Mouse (Mus musculus): Measurements from ENCODE around the gene Gpr153. TPM values are rescaled to one million over a fixed set of nuclear protein-coding genes. Genes with fewer than 3 reads are reported as not detected.

The Gpr153 gene
- total RNA-seq, 4 experiments from 2014 or later, result 27.5 to 40.2 (median 31.6) TPM

GRCm38 (mm10) chr4:152264867-152265568 is 9.0 kb upstream of the Gpr153 start:
- no peak for DNase-seq (ENCODE audit: low spot score in 2 of 2)

GRCm38 (mm10) chr4:152265791-152266190 is 8.2 kb upstream of the Gpr153 start:
- no peak for DNase-seq (ENCODE audit: low spot score in 2 of 2)

GRCm38 (mm10) chr4:152266236-152266895 is 7.7 kb upstream of the Gpr153 start:
- DNase-seq (ENCODE audit: low spot score in 2 of 2), result peak in 1 of 2 experiments; percentile 58

GRCm38 (mm10) chr4:152267748-152268369 is 6.2 kb upstream of the Gpr153 start:
- DNase-seq (ENCODE audit: low spot score in 2 of 2), result no peak

GRCm38 (mm10) chr4:152269967-152270366 is 4.1 kb upstream of the Gpr153 start:
- DNase-seq (ENCODE audit: low spot score in 2 of 2), result no peak

- DNase-seq (ENCODE audit: low spot score in 2 of 2), result no peak
Measured at GRCm38 (mm10) chr4:152270599-152270998, 3.4 kb upstream of the Gpr153 start.

- no peak for DNase-seq (ENCODE audit: low spot score in 2 of 2)
Measured at GRCm38 (mm10) chr4:152271334-152271733, 2.7 kb upstream of the Gpr153 start.

- DNase-seq (ENCODE audit: low spot score in 2 of 2), result no peak
Measured at GRCm38 (mm10) chr4:152272006-152272405, 2.0 kb upstream of the Gpr153 start.

- DNase-seq (ENCODE audit: low spot score in 2 of 2), result no peak
Measured at GRCm38 (mm10) chr4:152272449-152273049, 1.5 kb upstream of the Gpr153 start.

- no peak for DNase-seq (ENCODE audit: low spot score in 2 of 2)
Measured at GRCm38 (mm10) chr4:152273191-152273590, 841 bp upstream of the Gpr153 start.

GRCm38 (mm10) chr4:152274681-152275131 is 674 bp downstream of the Gpr153 start:
- no peak for DNase-seq (ENCODE audit: low spot score in 2 of 2)

GRCm38 (mm10) chr4:152276389-152277347 is 2.6 kb downstream of the Gpr153 start:
- DNase-seq (ENCODE audit: low spot score in 2 of 2), result no peak

GRCm38 (mm10) chr4:152277916-152278315 is 3.9 kb downstream of the Gpr153 start:
- DNase-seq (ENCODE audit: low spot score in 2 of 2), result no peak

GRCm38 (mm10) chr4:152278986-152279385 is 5.0 kb downstream of the Gpr153 start:
- DNase-seq (ENCODE audit: low spot score in 2 of 2), result peak in 1 of 2 experiments; percentile 74

GRCm38 (mm10) chr4:152281601-152282000 is 7.6 kb downstream of the Gpr153 start:
- no peak for DNase-seq (ENCODE audit: low spot score in 2 of 2)

GRCm38 (mm10) chr4:152282721-152283120 is 8.7 kb downstream of the Gpr153 start:
- DNase-seq (ENCODE audit: low spot score in 2 of 2), result no peak

- peak; percentile 64 to 79 for DNase-seq (ENCODE audit: low spot score in 2 of 2)
Measured at GRCm38 (mm10) chr4:152283186-152283950, 9.3 kb downstream of the Gpr153 start.

- no peak for DNase-seq (ENCODE audit: low spot score in 2 of 2)
Measured at GRCm38 (mm10) chr4:152285505-152285904, 11.5 kb downstream of the Gpr153 start.

GRCm38 (mm10) chr4:152286183-152286582 is 12.2 kb downstream of the Gpr153 start:
- DNase-seq (ENCODE audit: low spot score in 2 of 2), result no peak

- no peak for DNase-seq (ENCODE audit: low spot score in 2 of 2)
Measured at GRCm38 (mm10) chr4:152286887-152287286, 12.9 kb downstream of the Gpr153 start.
